Mouse (Mus musculus) left cerebral cortex, adult 2 months (tissue): ENCODE results near the gene Cav1. TPM values are rescaled to one million over a fixed set of nuclear protein-coding genes. Genes with fewer than 3 reads are reported as not detected.

Source experiments
- DNase-seq, 2 experiments: peaks; one replicate each; pipeline ENCODE4 v3.0.0; 2021 to 2022; ENCODE audit warnings: low spot score in 2 of 2, mixed read lengths in 1 of 2; ENCODE audit errors: extremely low spot score in 1 of 2
- H3K27ac ChIP-seq: fragments of 200-600 bp; 2 replicates; pipeline ENCODE4 v1.8.1; 2022
- H3K4me3 ChIP-seq: fragments of 200-600 bp; 2 replicates; pipeline ENCODE4 v1.8.1; 2022
- CTCF ChIP-seq: fragments of 200-600 bp; IDR thresholded peaks from 2 replicates; pipeline ENCODE4 v1.8.1; 2022; ENCODE audit warnings: antibody characterized with exemption, mild to moderate bottlenecking, moderate library complexity
- intact Hi-C: fragments of 180-260 bp; cut with DNase I; formaldehyde crosslinking; loops from one replicate; pipeline ENCODE4 v1.15.1; 2025
- long read RNA-seq, 2 experiments: library from polyadenylated mRNA; stranded (forward); transcript quantifications; one replicate each; pipeline ENCODE4 v2.0.0; 2021; ENCODE audit warnings: borderline mapping rate in 2 of 2
- total RNA-seq, 2 experiments: library from RNA; stranded (reverse); gene quantifications; 2 replicates each; pipeline ENCODE4 v1.2.3; 2021

Gene Cav1
- total RNA-seq = 10 to 100 TPM; 17.6 to 20.9 TPM
- long read RNA-seq, experiment 1, transcript Cav1-202 (2 exons, 2,746 nt) = minor isoform, 7 of 20 reads
- long read RNA-seq, experiment 1, transcript Cav1-201 (3 exons, 2,522 nt) = major isoform, 8 of 20 reads
- long read RNA-seq, experiment 1, partial matches to known transcripts = 4 of 20 reads
- long read RNA-seq, experiment 1, other reads (novel, unspliced or antisense) = 0 of 20 reads
- long read RNA-seq, experiment 2, transcript Cav1-201 (3 exons, 2,522 nt) = major isoform, 8 of 18 reads
- long read RNA-seq, experiment 2, transcript Cav1-202 (2 exons, 2,746 nt) = major isoform, 8 of 18 reads
- long read RNA-seq, experiment 2, partial matches to known transcripts = 0 of 18 reads
- long read RNA-seq, experiment 2, other reads (novel, unspliced or antisense) = 1 of 18 reads

- TF ChIP-seq CTCF = no peak; the same call in 1 of the 2 replicates
- Histone ChIP-seq H3K4me3 (peak within 1 kb of the TSS; percentile 59), H3K27ac (peak within 1 kb of the TSS; percentile 70)
- intact Hi-C loops = loop anchor here (2.0 to 5.0 kb wide), 4 partner anchors 25 to 201 kb away; partner anchors contain the start of gene Cav2
- DNase-seq = peak; percentile 60 to 66
Measured at GRCm38 (mm10) chr6:17305954-17306601, at the start of gene Cav1. TSS of gene Cav1 (plus strand) at chr6:17306335.

DNA sequence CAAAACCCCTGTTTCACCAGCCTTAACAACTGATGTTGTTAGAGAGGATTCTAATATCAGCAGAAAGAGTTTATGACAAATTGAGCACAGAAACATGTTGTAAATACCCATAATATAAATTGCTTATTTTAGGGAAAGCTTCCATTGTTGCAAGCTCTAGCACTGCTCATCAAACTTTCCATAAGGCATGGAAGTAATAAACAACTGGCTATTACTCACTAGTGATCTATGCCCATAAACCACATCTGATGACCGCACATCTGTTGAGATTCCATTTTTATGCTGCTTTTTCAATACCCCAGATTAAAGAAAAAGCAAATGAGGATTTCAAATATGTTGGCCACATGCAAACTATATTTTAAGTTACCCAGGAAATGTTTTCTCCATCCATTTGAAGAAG lies 48.0 kb upstream of the Cav1 start:
- Histone ChIP-seq H3K27ac (no peak overlapping the region), H3K4me3 (no peak overlapping the region)
- no peak for DNase-seq
- intact Hi-C loops = no loop called here
- TF ChIP-seq CTCF = no peak

DNA sequence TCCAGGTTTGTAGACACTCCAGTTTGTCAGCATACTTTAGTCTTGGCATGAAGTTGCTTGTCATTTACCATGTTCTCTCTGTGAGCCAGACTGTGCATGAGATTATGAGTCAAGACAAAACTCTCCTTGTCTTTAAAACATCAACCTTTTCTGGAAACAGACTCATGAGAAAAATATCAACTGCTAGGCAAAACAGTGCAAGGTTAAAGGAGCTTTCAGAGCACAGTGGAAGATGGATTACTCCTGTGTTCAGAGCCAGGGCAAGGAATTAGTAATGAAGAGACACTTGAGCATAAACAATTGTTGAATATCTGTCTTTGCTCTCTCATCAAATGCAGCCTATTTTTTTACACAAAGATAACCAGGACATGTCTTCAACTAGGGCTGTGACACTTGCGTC lies 47.2 kb upstream of the Cav1 start:
- DNase-seq = no peak
- no peak overlapping the region for H3K4me3 ChIP-seq
- intact Hi-C loops = no loop called here
- H3K27ac ChIP-seq = no peak overlapping the region
- TF ChIP-seq CTCF = no peak

GRCm38 (mm10) chr6:17262786-17263185 lies 43.3 kb upstream of the Cav1 start:
- TF ChIP-seq CTCF = no peak
- intact Hi-C loops = no loop called here
- no peak for DNase-seq
- Histone ChIP-seq H3K4me3 (no peak overlapping the region), H3K27ac (no peak overlapping the region)

- no peak overlapping the region for H3K4me3 ChIP-seq
- intact Hi-C loops = no loop called here
- H3K27ac ChIP-seq = no peak overlapping the region
- no peak for DNase-seq
- no peak for TF ChIP-seq CTCF
Measured at GRCm38 (mm10) chr6:17265043-17265442, 41.1 kb upstream of the Cav1 start.

DNA sequence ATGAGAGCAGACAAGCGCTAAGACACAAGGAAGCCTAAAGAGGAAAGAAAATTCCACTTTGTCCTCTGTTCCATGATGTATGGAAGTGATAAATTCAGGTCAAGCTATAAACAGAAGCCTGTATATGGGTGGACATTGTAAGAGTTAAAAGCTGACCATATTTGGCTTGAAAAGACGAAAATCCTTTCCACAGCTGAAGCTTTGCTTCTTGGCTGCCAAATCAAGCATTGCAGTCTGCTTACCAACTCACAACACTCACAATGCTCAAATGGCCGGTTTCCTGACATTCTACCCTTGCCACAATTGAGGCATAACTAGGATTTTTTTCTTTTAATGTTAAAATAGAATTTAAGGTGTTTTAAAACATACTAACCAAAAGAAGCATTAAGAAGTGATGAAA lies 39.7 kb upstream of the Cav1 start:
- no peak for DNase-seq
- TF ChIP-seq CTCF = no peak
- Histone ChIP-seq H3K4me3 (no peak overlapping the region), H3K27ac (no peak overlapping the region)
- intact Hi-C loops = no loop called here

- TF ChIP-seq CTCF = no peak
- Histone ChIP-seq H3K27ac (no peak overlapping the region), H3K4me3 (no peak overlapping the region)
- DNase-seq = no peak
- intact Hi-C loops = no loop called here
Measured at GRCm38 (mm10) chr6:17278366-17278765, 27.8 kb upstream of the Cav1 start.

DNA sequence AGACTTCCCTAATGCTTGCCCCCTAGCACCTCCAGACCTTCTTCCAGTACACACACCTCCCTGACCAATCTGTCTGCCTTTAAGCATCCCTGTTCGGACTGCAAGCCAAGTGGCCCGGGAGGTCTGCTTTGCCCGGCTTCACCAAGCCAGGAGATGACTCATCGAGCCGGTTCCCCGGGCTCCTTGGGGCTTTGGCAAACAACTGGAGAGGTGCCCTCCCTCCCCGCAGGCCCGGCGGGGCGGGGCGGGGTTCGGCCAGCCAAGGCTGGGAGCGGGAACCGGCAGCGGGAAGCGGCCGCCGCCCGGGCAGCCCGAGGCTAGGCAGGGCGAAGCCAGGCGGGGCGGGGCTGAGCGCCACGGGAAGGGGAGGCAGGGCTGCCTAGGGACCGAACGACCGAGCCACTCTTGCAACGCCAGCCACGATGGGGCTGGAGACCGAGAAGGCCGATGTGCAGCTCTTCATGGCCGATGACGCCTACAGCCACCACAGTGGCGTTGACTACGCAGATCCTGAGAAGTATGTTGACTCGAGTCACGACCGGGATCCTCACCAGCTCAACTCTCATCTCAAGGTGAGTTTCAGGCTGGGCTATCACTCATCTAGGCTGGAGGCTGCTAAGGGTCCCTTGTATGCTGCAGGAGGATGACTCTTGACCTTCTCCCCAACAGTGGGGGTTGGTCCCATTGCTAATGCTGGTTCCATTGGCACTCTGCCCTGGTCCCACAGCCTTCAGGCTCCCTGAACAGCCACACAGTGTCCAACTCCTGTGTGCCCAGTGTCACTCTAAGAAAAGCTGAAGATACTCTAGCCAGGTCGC lies 25.0 kb upstream of the Cav1 start, which contains the start of gene Cav2:
Gene Cav2, plus strand, starts transcription at position 247 of the 818 bp plus-strand sequence.
- TF ChIP-seq CTCF = no peak
- peak; percentile 64 to 70 for DNase-seq
- peak within 1 kb of the TSS; percentile 79 for H3K4me3 ChIP-seq
- H3K27ac ChIP-seq = peak within 1 kb of the TSS; percentile 92
- intact Hi-C loops = loop anchor here (2.0 kb wide), 2 partner anchors 26 to 78 kb away; partner anchors contain the start of gene Cav1

- no peak for DNase-seq
- TF ChIP-seq CTCF = no peak
- H3K27ac ChIP-seq = peak overlapping the region; percentile 92
Measured at GRCm38 (mm10) chr6:17281757-17282092, 24.4 kb upstream of the Cav1 start.

GRCm38 (mm10) chr6:17282159-17282558 lies 24.0 kb upstream of the Cav1 start:
- TF ChIP-seq CTCF = no peak
- no peak for DNase-seq
- Histone ChIP-seq H3K4me3 (peak overlapping the region; percentile 79), H3K27ac (peak overlapping the region; percentile 92)
- intact Hi-C loops = no loop called here

More at GRCm38 (mm10) chr6:17281757-17282092, 24.4 kb upstream of the Cav1 start:
- H3K4me3 ChIP-seq = peak overlapping the region; percentile 79
- intact Hi-C loops = loop anchor here (2.0 kb wide), 2 partner anchors 25 to 77 kb away; partner anchors contain the start of gene Cav1

GRCm38 (mm10) chr6:17283834-17284233 lies 22.3 kb upstream of the Cav1 start:
- intact Hi-C loops = no loop called here
- Histone ChIP-seq H3K27ac (no peak overlapping the region), H3K4me3 (no peak overlapping the region)
- no peak for TF ChIP-seq CTCF
- no peak for DNase-seq
